Mouse (Mus musculus) spleen, postnatal 36 days (tissue): ENCODE data around the gene Mad1l1.

Experiments used
- DNase-seq, 2 experiments: peaks; one replicate each; pipeline ENCODE4 v3.0.0; 2022; ENCODE audit warnings: low spot score in 2 of 2, mixed read lengths in 1 of 2

The Mad1l1 gene

DNA sequence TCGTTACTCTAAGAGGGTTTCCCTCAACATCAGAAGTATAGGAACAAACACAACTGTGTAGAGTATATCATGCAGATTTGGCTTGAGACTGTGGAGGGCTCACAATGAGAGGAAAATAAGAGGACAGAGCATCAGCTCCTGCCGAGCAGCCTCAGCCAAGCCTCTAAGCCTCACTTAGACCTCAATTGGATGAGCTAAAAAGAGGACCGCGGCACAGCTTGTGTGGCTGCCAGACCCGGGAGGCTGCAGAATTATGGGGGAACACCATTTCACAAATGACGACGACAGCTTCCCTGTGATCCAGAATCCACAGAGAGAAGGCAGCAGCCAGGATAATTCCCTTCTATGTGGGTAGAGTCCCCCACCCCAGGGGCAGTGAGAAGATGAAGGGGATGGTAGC lies 138.0 kb downstream of the Mad1l1 start:
- no peak for DNase-seq

DNA sequence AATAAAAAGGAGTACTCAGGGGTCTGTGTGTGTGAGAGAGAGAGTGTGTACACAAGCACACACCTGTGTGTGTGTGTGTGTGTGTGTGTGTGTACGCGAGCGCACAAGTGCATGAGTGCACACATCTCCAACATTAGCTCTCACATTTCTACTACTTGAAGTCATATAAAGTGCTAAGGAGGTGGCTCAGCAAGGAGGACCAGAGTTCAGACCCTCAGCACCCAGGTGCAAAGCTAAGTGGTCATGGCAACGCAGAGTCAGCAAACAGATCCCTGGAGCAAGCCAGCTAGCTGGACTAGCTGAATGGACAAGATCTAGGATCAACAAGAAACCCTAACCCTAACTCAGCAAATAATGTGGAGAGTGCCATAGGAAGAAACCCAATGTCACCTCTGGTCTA lies 139.0 kb downstream of the Mad1l1 start:
- DNase-seq = no peak

DNA sequence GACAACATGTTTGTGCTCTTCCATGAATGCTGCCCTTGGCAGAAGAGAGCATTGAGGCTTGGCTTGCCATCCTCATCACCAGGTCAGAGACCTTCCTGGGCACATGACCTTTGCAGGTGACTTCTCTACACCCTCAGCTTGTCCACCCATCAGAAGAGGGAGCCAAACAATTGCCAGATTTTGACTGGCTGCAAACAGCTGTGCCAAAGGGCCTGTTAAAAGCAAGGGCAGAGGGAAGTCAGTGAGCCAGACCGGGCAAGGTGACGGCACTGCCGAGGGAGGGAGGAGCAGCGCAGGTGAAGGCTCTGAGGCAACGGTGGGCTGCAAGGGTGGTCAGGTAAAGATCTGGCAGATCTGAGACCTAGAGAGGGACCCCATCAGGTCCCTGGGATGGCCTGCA lies 141.3 kb downstream of the Mad1l1 start:
- no peak for DNase-seq

DNA sequence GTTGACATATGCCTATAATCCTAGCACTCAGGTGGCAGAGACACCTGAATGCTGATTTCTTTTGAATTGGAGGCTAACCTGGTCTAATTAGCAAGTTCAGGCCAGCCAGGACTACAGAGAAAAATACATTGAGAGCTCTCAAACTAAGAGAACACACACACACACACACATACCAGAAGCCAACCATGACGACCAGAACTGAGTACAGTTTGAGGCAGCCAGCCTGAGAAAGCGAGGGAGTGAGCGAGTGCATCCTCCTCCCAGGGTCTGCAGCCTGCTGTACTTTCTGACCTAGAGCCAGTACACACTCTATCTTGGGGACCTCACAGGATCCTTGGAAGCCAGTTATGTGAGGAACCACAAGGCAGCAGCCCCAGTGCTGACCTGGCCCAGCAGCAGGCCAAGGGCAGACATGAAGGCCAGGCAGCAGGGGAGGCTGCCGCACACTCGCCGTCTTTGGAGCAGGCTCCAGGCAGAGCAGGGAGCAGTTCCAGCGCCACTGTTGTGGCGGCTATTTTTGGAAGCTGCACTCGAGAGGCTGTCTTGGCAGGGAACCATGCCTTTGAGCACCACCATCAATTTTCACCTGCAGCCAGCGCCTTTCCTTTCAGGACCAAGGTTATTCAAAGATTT lies 143.2 kb downstream of the Mad1l1 start:
- no peak for DNase-seq

DNA sequence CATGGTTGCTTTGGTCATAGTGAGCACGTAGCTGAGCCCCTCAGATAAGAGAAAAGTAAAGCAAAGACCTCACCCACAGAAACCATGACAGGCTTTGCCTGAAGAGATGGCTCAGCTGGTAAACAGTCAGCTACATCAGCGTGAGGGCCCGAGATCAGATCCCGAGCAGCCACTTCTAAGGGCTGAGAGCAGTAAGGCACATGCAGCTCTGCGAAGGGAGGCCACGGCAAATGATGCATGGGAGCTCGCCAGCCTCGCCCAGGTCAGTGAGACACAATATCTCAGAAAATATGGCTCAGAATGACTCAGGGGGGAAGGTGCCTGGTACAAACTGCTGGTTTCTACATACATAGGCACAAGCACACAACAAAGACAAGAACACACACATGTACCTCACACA lies 143.8 kb downstream of the Mad1l1 start:
- DNase-seq = no peak

DNA sequence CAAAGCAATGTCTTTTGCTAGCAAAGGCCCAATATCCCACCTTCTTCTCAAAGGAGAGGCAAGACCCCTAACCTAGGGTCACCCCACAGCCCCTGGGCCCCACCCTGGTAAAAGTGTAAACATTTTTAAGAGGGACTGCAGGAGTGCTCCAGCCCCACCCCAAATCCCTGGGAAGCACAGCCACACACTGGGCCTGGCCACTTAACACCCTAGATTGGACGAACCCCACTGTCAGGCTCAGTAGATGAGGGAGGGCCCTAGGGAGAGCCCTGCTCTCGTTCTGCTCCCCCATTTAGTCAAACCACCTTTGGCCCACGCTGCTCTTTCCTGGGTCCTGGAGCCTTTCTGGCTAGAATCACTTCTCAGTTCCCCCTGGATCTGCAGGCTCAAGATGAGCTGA lies 145.0 kb downstream of the Mad1l1 start:
- no peak for DNase-seq

DNA sequence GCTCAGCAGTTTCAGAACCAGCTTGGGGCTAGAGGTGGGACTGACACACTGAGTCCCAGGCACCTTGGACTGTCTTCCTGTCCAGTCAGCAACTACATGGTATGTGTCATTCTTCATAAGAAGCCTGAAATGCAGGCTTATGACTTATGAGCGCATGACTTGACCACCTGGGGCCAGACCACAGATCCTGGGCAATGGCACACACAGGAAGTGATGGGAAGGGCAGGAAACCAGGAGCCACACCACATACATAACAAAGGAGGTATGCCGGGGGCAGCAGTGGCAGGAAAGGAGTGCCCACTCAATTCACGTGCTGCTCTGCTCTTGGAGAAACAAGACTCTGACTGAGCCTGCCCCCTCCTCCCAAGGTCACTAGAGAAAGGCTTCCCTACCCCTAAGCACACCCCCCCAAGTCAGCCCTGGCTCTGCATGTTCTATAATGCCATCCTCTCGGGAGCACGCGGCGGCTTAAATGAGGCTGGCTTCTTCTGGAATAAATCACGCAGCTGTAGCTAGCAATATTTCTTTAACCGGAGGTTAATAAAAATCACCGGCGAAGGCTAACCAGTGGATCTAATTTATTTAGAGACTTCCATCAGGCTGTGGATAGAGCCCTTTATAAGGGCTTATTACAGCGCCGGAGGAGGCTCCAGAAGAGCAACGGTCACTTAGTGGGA lies 146.4 kb downstream of the Mad1l1 start:
- no peak for DNase-seq

DNA sequence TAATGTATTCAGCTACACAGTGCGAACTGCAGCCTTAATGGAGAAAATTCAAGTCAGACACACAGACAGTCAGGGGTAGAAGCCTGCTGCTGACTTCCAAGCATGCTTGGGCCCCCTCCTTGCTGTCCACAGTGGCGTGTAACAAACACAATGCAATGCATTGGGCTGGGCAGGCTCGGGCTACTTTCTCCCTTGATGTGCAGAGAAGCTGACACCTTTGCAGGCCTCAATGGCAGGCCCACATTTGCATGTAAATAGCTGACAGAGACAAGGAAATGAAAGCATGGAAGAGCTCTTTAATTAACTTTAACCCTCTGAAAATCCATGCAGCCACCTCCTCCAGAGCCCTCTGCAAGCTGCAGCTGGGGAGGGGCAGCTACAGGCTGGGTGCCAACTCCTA lies 147.3 kb downstream of the Mad1l1 start:
- no peak for DNase-seq

DNA sequence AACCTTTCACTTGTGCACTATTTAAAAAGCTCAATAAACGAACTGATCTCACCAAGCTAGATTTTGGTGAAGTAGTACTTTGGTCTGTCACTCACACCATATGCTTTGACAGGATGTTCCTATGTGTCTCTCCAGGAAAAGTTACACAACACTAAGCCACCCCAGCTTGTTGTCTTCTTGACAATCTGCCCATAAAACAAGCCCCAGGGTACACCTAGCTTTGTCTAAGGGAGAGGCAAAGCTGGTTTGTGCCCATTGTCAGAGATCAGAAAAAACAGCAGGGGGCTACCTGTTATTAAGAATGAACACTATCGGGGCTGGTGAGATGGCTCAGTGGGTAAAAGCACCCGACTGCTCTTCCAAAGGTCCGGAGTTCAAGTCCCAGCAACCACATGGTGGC lies 148.2 kb downstream of the Mad1l1 start:
- no peak for DNase-seq

DNA sequence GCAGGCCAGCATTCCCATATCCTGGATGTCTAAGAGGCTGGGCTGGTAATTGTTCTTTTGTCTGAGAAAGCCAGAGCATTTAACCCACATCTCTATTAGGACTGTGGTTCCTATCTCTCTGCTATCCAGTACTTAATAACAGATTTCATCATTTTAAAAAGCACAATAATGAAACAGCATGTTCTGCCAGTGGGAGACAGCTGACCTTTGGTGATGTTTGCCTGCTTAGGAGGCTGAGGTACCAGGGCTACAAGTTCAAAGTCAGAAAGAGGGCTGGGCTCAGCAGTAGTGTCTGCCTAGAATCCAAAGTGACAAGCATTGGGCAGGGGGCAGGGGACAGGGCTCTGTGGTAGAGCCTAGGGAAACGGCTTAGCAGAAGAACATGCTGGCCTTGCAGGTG lies 149.6 kb downstream of the Mad1l1 start:
- no peak for DNase-seq

DNA sequence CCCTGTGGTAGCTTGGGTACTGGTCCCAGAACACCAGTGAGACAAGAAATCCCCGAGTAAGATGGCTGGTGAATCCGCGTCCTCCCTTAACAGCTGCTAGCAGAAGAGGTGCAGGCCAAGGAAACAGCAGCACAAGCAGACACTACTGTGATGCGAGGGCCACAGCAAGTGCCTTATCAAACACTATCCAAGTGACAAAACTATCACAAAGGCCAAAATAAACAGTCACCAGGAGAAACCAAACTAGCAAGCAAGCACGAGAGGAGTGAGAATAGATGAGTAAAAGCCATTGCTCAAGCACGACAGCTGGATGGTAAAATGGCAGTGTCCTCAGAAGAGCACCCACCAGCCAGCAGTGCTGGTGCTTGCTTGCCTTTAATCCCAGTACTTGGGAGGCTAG lies 153.8 kb downstream of the Mad1l1 start:
- no peak for DNase-seq

DNA sequence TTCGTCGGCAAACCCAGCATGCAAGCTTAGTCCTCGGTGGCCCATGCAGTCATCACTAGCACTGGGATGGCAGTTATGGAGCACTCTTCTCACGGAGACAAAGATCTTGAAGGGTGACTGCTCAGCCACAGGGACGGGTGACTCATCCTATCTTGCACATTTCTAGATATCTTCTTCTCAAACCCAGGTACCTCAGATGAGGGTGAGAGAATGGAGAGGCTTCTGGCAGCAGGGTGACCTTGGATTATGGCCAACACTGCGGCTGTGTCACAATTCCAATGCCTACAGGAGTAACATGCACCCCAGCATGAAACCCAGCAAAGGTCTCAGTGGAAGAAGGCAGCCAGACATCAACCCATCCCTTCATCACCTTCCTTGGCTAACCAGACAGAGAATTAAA lies 154.3 kb downstream of the Mad1l1 start:
- DNase-seq = no peak

DNA sequence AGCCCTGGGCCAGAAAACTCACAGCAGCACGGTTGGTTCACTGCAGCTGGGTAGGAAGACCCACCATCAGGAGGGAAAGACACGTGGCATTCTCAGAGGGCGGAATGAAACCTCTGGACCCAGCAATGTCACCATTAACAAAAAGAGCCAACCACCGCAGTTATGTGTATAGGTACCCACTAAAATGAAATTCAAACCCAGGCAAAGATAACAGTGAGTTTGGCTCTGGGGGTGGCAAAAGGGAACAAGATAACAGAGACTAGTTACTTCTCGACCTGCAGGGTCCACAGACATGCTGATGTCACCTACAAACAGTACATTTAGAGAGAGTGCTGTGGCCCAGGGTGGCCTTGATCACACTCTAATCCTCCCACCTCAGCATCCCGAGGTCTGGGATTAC lies 157.4 kb downstream of the Mad1l1 start:
- DNase-seq = no peak

DNA sequence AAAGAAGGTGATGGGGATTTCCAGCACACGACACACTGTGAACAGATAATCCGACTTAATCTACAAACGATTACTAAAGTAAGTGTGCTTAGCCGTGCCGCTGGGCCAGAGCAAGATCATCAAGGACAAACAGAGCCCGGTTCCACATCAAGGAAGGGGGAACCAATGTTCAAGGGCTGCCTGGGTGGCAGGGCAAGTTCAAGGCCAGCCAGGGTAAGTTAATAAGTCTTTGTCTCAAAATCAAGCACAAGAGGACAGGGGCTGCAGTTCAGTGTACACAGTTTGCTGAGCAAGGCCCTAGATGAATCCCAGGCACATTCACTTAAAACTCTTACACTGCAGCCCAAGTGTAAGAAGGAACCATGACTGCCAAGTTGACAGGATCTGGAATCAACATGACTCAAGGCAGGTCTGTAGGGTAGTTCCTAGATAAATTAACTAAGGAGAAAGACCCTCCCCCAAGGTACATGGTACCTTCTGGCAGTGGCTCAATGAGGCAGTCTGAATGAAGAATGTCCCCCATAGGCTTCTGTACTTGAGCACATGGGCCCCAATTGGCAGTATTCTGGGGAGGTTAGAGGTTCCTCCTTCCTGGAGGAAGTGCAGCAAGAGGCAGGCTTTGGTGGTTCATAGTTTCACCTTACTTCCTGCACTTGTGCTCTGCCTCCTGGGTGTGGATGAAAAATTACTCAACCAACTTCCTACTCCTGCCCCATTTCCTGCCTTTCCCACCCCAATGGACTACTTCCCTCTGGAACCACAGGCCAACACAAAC lies 159.1 kb downstream of the Mad1l1 start:
- DNase-seq = no peak

DNA sequence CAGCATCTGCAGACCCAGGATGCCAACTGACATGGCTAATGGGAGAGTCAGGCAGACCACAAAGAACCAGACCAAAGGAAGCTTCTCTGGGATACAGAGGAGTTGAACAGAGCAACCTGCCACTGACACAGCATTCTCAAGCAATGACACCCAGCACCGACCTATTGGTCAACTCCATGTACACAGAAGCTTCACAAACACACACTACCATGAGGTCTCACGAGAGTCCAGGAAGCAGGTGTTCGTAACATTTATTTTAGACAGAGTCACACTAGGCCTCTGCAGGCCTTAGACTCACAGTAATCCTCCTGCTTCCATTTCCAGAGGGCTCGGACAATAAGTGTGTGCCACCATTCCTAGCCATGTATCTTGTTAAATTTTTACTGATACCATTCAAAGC lies 162.3 kb downstream of the Mad1l1 start:
- DNase-seq = no peak

DNA sequence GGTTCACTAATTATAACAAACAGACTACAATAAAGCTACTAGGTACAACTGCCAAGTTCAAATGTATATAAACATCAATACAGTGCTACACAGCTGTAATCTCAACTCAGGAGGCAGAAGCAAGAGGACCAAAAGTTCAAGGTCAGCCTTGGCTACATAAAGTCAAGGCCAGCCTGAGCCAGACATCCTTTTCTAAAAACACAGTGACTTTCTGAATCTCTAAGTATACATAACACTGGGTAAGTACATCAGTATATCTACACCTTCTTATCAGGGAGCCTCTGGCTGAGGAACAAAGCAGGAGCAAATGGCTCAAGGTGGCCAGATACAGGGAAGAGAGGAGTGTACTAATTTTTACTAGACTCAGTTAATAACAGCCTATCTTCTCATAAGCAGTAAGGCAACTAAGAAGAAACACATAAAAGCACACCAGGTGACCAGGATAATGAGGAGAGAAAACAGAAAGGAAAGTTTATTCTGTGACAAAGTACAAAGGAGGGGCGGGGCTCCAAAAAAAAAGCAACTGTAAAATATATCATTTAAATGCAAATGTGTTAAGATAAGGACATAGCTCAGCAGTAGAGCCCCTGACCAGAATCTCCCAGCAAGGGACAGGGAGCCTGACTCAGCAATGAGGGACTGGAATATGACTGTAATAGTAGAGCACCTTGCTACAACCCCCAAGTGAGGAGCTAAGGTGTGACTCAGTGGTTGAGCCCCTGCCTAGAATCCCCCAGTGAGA lies 163.3 kb downstream of the Mad1l1 start:
- no peak for DNase-seq

DNA sequence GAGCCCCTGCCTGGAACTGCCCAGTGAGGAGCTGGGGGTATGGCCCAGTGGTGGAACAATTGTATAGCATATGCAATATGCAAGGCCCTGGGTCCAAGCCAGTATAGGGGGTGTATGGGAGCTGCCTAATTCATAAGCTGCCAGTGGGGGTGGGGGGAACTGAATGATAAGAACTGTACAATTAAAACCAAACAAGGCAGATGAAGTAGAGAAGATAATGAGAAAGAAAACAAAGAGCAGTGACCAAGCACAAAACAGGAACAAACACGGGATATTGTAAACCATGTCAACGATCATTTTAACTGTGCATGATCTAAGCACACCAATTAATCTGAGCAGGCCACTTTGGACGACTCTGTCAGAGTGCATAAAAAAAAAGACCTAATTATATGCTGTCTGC lies 167.2 kb downstream of the Mad1l1 start:
- no peak for DNase-seq

DNA sequence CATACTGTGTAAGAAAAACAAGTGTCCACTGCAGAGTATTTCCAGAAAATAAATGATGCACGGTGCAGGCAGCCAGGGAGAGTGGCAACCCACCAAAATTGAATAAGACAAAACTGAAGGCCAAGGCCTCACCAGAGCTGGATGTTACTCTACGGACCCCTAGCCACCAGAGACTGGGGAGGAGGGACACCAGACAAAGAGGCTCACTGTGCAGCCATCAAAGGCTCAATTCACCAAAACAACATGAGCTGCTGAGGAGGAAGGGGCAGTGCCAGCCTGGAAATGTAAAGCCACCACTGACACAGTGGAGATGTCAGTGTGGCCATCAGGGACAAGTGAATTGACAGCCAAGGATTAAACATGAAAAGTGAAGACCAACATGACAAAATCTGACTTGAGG lies 169.5 kb downstream of the Mad1l1 start:
- DNase-seq = no peak

DNA sequence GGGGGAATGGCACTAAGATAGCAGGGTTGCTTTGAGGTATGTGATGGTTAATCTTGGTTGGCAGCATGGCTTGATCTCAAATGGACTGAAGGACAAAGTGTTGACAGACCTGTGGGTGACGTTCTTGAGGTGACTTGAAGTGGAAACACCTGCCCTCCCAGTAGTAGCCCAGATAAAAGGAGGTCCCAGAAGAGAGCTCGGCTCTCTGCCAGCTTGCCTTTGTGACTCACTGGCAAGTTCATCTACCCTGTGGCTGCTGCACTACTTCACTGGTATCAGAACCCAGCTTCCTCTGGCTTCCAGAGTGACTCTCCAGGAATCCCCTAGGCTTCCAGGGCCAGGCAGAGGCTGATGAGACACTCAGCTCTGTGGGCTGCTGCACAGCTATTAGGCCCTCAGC lies 170.2 kb downstream of the Mad1l1 start:
- DNase-seq = no peak

DNA sequence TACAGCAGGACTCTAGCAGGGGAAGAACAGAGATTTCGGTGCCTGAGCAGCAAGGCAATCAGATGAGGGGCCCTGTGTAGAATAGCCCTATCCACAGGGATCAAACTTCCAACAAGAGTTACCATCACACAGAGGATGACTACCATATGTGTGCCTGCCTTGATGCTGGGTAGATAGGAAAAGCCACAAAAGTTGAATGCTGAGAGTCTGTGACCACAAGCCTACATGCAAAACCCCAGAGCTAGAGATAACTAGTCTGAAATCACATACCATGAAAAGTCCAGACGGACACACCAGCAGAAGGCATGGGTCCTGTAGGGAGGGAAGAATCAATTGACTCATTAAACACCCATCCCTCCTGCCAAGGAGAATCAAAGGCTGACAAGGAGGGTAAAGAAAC lies 170.7 kb downstream of the Mad1l1 start:
- DNase-seq = no peak

DNA sequence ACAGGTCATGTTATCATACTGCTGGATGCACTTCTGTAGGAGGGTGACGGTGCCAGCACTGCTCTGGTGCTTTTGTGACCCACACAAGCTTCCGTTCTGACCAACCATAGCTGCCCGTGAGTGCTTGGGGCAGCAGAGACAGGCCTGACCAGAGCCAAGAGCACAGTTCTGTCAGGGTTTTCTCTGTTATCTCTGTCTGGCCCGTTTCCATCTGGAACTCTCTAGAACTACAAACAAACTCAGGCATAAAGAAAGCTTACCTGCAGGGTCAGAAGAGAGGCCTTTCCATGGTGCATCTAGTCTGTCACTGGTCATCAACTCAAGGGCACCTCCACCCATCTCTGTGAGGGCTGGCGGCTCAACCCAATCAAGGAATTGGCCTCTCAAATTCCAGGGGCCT lies 171.2 kb downstream of the Mad1l1 start:
- no peak for DNase-seq

DNA sequence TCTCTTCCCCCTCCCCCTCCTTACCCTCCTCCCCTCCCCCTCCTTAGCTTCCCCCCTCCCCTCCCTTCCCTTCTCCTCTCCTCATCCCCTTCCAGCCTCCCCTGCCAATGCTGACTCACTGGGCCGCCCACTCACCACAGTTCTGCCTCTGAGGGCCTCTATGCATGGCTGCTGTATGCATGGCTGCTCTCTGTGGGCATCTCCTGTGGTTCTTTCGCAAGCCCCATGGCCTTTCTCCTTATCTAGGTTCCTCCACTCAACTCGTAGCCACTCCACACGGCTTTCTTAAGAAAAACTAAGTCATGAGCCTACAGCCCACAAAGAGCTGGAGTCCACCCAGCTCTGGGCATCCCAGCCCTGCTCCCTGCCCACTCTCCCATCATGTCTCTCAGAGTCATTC lies 172.1 kb downstream of the Mad1l1 start:
- DNase-seq = no peak

DNA sequence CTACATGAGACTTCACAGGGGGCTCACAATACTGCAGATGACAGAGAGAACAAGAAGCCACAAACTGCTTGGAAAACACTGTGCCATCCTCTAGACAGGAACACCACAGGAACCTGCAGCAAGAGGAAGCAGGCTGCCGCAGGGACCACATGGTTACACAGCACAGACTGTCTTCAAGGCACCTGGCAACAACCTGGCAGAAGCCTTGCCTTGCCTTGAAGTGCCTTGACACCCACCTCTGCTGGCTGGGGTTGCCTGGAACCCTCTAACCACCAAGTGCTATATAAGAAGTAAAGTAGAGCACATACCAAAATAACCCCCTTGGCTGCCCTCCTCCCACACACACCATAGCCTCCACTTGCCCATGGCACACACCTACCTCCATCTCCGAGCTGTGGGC lies 177.8 kb downstream of the Mad1l1 start:
- DNase-seq = no peak
